Mouse (Mus musculus) megakaryocyte-erythroid progenitor cell, adult 5-6 weeks (primary cell): Measurements from ENCODE around the gene Klc3. TPM values are rescaled to one million over a fixed set of nuclear protein-coding genes. Genes with fewer than 3 reads are reported as not detected.
A peak's percentile ranks its signal among the peaks of the same experiment; 100 is the strongest.

Source experiments
- ATAC-seq: replicated peaks from 2 replicates; pipeline ENCODE4 v1.8.0; 2016; ENCODE audit warnings: mild to moderate bottlenecking, inconsistent platforms; ENCODE audit not compliant: severe bottlenecking, poor library complexity, low FRiP score, low TSS enrichment
- total RNA-seq, 2 experiments: library from RNA; stranded (forward) in 1 of 2; stranded (reverse) in 1 of 2; fragments of 200-1000, 215-1000 nt in 1 of 2; fragments of >200 nt in 1 of 2; fragmentation: Nextera tagmentation in 1 of 2; gene quantifications; 2 replicates each; pipeline ENCODE4 v1.2.3; 2014 to 2017

The Klc3 gene
- total RNA-seq (2014; fragmentation: Nextera tagmentation): not detected in 2 replicates
- 0.61 TPM in 1 of 2 replicates, not detected in the other for total RNA-seq (2017)

GRCm38 (mm10) chr7:19403731-19404296, at the start of gene Klc3:
Gene Klc3, minus strand, starts transcription at chr7:19404104.
- ATAC-seq: peak; percentile 62

- no peak for ATAC-seq
These were observed 45.3 kb upstream of the Klc3 start for GRCm38 (mm10) chr7:19449165-19449564.

GRCm38 (mm10) chr7:19447689-19448088, 43.8 kb upstream of the Klc3 start:
- no peak for ATAC-seq

GRCm38 (mm10) chr7:19444801-19445200, 40.9 kb upstream of the Klc3 start:
- ATAC-seq: no peak

GRCm38 (mm10) chr7:19443344-19443743, 39.4 kb upstream of the Klc3 start:
- ATAC-seq: peak; percentile 56; the same call in 1 of the 2 replicates

GRCm38 (mm10) chr7:19441448-19442091, 37.7 kb upstream of the Klc3 start:
- ATAC-seq: no peak

- ATAC-seq: no peak
These were observed 33.1 kb upstream of the Klc3 start for GRCm38 (mm10) chr7:19437048-19437447.

GRCm38 (mm10) chr7:19436276-19436675, 32.4 kb upstream of the Klc3 start:
- no peak for ATAC-seq

GRCm38 (mm10) chr7:19432475-19432874, 28.6 kb upstream of the Klc3 start:
- no peak for ATAC-seq

- ATAC-seq: no peak
These were observed 26.5 kb upstream of the Klc3 start for GRCm38 (mm10) chr7:19430402-19430801.

- ATAC-seq: no peak
These were observed 25.8 kb upstream of the Klc3 start for GRCm38 (mm10) chr7:19429726-19430125.

- ATAC-seq: no peak
These were observed 24.2 kb upstream of the Klc3 start for GRCm38 (mm10) chr7:19427999-19428650.

- ATAC-seq: no peak
These were observed 23.0 kb upstream of the Klc3 start for GRCm38 (mm10) chr7:19426888-19427287.

- ATAC-seq: no peak
These were observed 22.4 kb upstream of the Klc3 start for GRCm38 (mm10) chr7:19426349-19426748.

GRCm38 (mm10) chr7:19424051-19424450, 20.1 kb upstream of the Klc3 start:
- ATAC-seq: no peak

- no peak for ATAC-seq
These were observed 19.2 kb upstream of the Klc3 start for GRCm38 (mm10) chr7:19423083-19423482.

GRCm38 (mm10) chr7:19420821-19421636, 17.1 kb upstream of the Klc3 start:
- peak; percentile 97 for ATAC-seq

- ATAC-seq: no peak
These were observed 16.2 kb upstream of the Klc3 start for GRCm38 (mm10) chr7:19420121-19420520.

GRCm38 (mm10) chr7:19416590-19416989, 12.7 kb upstream of the Klc3 start:
- ATAC-seq: no peak

GRCm38 (mm10) chr7:19413525-19413924, 9.6 kb upstream of the Klc3 start:
- no peak for ATAC-seq
